Comparison of ENCODE assay signal across 9 mouse cellular contexts in the genomic region with DNA sequence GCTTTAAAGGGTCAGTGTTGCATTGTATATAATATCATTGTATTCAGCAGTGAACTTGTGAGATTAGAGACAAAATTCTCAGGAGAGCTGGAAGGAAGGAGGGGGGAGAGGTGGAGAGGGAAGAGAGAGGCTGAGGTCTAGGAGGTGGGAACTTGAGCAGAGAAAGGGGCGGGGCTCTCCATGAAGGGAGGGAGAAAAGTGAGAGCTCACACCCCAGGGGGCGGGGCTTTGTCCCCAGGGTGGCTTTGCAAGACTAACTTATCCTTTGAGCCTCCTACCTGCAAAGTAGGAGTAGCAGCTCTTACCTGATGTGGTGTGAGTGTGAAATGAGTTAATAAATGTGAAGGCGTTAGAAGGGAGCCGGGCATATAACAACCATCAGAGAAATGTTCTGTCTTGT. TPM values are rescaled to one million over a fixed set of nuclear protein-coding genes. Genes with fewer than 3 reads are reported as not detected.
DNase-seq lines count a peak whose midpoint lies in the region; ATAC-seq and TF ChIP-seq lines count a peak whose summit lies in the region.
"Had no signal": no experiment of that assay in that cellular context is flagged by ENCODE, and none has a peak within 500 bp of the region (broad histone marks: within the 10 kb centered on the region; RNA-seq: fewer than 3 reads in every experiment).

No protein-coding gene starts in this region.

- no peaks in the 10 kb centered on the region for H3K36me3 ChIP-seq in G1E (replicated peaks)
- no peaks in the 10 kb centered on the region for H3K36me3 ChIP-seq in kidney, adult 2 months (ENCODE audit: control insufficient read depth, insufficient read depth, low read length)
- H3K36me3 ChIP-seq in forebrain, embryonic 13.5 days (ENCODE audit: poor library complexity, severe bottlenecking), result no peaks in the 10 kb centered on the region
- H3K36me3 ChIP-seq: liver, embryonic 15.5 days had no signal

- peaks cover 19% of the 10 kb centered on the region for H3K27me3 ChIP-seq in G1E (ENCODE audit: insufficient read depth, low read length)
- H3K27me3 ChIP-seq in kidney, adult 2 months (replicated peaks; ENCODE audit: control insufficient read depth, insufficient read depth, low read length), result no peaks in the 10 kb centered on the region
- H3K27me3 ChIP-seq in forebrain, embryonic 13.5 days, result peaks cover 4% of the 10 kb centered on the region; the same call in 1 of the 2 replicates
- H3K27me3 ChIP-seq: liver, embryonic 15.5 days had no signal

- peak; percentile 42 for DNase-seq in embryo, embryonic 10 days (ENCODE audit: low spot score)
- no peak for DNase-seq in embryo, embryonic 9.5 days (ENCODE audit: extremely low spot score)
- peak; percentile 34 for DNase-seq in G1E (ENCODE audit: low spot score)
- DNase-seq in kidney, adult 2 months, result peak; percentile 89
- peak; percentile 77 for DNase-seq in lung, postnatal 25 days (ENCODE audit: low spot score)
- DNase-seq in gastrocnemius, adult 18-20 months (ENCODE audit: low spot score), result no peak
- no peak for DNase-seq in cerebellum, adult 9-10 months

- no peak for ATAC-seq in G1E (ENCODE audit: extremely low read depth, insufficient number of reproducible peaks, low FRiP score, poor library complexity, severe bottlenecking)
- ATAC-seq in forebrain, embryonic 13.5 days, result no peak

- TF ChIP-seq CTCF in G1E (IDR thresholded peaks at IDR 0.05; ENCODE audit: low read depth, low read length), result no peak
- 0 out of 2 replicates have a peak, but pooled peaks have one; percentile 1 for TF ChIP-seq CTCF in kidney, adult 2 months (conservative IDR thresholded peaks at IDR 0.05; ENCODE audit: insufficient read depth, insufficient read length, low read depth, low read length)

- no peak overlapping the region for H3K4me2 ChIP-seq in forebrain, embryonic 13.5 days
- H3K4me2 ChIP-seq: liver, embryonic 15.5 days had no signal

- H3K9ac ChIP-seq in forebrain, embryonic 13.5 days, result no peak overlapping the region
- H3K9ac ChIP-seq: liver, embryonic 15.5 days had no signal

- WGBS in kidney, adult 2 months, result 18% methylated on average over 4 of the region's 4 CpGs
- 32% methylated on average over 4 of the region's 4 CpGs for WGBS in forebrain, embryonic 13.5 days

- H3K9me3 ChIP-seq in G1E (replicated peaks), result no peaks in the 10 kb centered on the region
- no peaks in the 10 kb centered on the region for H3K9me3 ChIP-seq in forebrain, embryonic 13.5 days (replicated peaks)
- H3K9me3 ChIP-seq: liver, embryonic 15.5 days had no signal

- peaks cover 66% of the 10 kb centered on the region for H3K4me1 ChIP-seq in G1E (ENCODE audit: insufficient read depth, low read depth, low read length)
- peaks cover 2% of the 10 kb centered on the region; the same call in 1 of the 2 replicates for H3K4me1 ChIP-seq in kidney, adult 2 months (ENCODE audit: control insufficient read depth, insufficient read depth, low read length)
- peaks cover 7% of the 10 kb centered on the region for H3K4me1 ChIP-seq in forebrain, embryonic 13.5 days

- H3K4me3 ChIP-seq in G1E (ENCODE audit: low read depth, low read length), result no peak overlapping the region
- H3K4me3 ChIP-seq in kidney, adult 2 months (ENCODE audit: insufficient read depth, low read depth, low read length), result no peak overlapping the region
- no peak overlapping the region for H3K4me3 ChIP-seq in forebrain, embryonic 13.5 days
- H3K4me3 ChIP-seq: liver, embryonic 15.5 days had no signal

- TF ChIP-seq POLR2A in kidney, adult 2 months (IDR thresholded peaks at IDR 0.05; ENCODE audit: low read depth, low read length), result no peak

- no peak overlapping the region for H3K27ac ChIP-seq in kidney, adult 2 months (ENCODE audit: insufficient read depth, low read depth, low read length)
- H3K27ac ChIP-seq in forebrain, embryonic 13.5 days, result no peak overlapping the region
- H3K27ac ChIP-seq: liver, embryonic 15.5 days had no signal

RNA-seq across cellular contexts. Expression of a gene that starts 15.3 kb away (rescaled TPM):
- total RNA-seq in G1E (2014; fragmentation: Nextera tagmentation) (145 and 185 TPM in 2 replicates), G1E (2017) (3.9 and 4.8 TPM in 2 replicates)
- polyA plus RNA-seq in G1E (2012), result 104 and 111 TPM in 2 replicates
- 8.8 and 10.5 TPM in 2 replicates for polyA plus RNA-seq in kidney, adult 2 months (2012; rRNA removed)
- 55.4 and 59.3 TPM in 2 replicates for polyA plus RNA-seq in forebrain, embryonic 13.5 days (2015; fragmentation: Nextera tagmentation; extraction: Ambion mirVana)
- 10 to 100 TPM; 19.6 to 22.0 TPM for total RNA-seq in gastrocnemius, adult 18-20 months (2021)

RNA-seq across cellular contexts. Expression of a gene that starts 30.7 kb away (rescaled TPM):
- total RNA-seq in G1E (2014; fragmentation: Nextera tagmentation) (2.6 TPM in 2 replicates), G1E (2017) (0.93 and 1.2 TPM in 2 replicates)
- 2.2 and 3.0 TPM in 2 replicates for polyA plus RNA-seq in G1E (2012)
- 25.4 and 25.8 TPM in 2 replicates for polyA plus RNA-seq in kidney, adult 2 months (2012; rRNA removed)
- polyA plus RNA-seq in forebrain, embryonic 13.5 days (2015; fragmentation: Nextera tagmentation; extraction: Ambion mirVana), result 6.3 and 6.6 TPM in 2 replicates
- 1 to 10 TPM; 2.6 to 4.1 TPM for total RNA-seq in gastrocnemius, adult 18-20 months (2021)

RNA-seq across cellular contexts. Expression of a gene that starts 33.3 kb away (rescaled TPM):
- total RNA-seq in G1E (2014; fragmentation: Nextera tagmentation), result 24.0 and 26.0 TPM in 2 replicates
- 36.0 and 41.5 TPM in 2 replicates for total RNA-seq in G1E (2017)
- 3.5 and 9.1 TPM in 2 replicates for polyA plus RNA-seq in G1E (2012)
- polyA plus RNA-seq in kidney, adult 2 months (2012; rRNA removed), result 26.6 and 27.9 TPM in 2 replicates
- 45.9 and 48.6 TPM in 2 replicates for polyA plus RNA-seq in forebrain, embryonic 13.5 days (2015; fragmentation: Nextera tagmentation; extraction: Ambion mirVana)
- total RNA-seq in gastrocnemius, adult 18-20 months (2021), result 10 to 100 TPM; 29.3 to 33.0 TPM

RNA-seq across cellular contexts. Expression of a gene that starts 33.5 kb away (rescaled TPM):
- 96.2 and 98.4 TPM in 2 replicates for total RNA-seq in G1E (2014; fragmentation: Nextera tagmentation)
- 171 and 204 TPM in 2 replicates for total RNA-seq in G1E (2017)
- polyA plus RNA-seq in G1E (2012), result 104 and 107 TPM in 2 replicates
- polyA plus RNA-seq in kidney, adult 2 months (2012; rRNA removed), result 251 and 317 TPM in 2 replicates
- polyA plus RNA-seq in forebrain, embryonic 13.5 days (2015; fragmentation: Nextera tagmentation; extraction: Ambion mirVana), result 100.0 and 108 TPM in 2 replicates
- 10 to 100 TPM; 70.5 to 72.1 TPM for total RNA-seq in gastrocnemius, adult 18-20 months (2021)

RNA-seq across cellular contexts. Expression of a gene that starts 59.5 kb away (rescaled TPM):
- total RNA-seq in G1E (2014; fragmentation: Nextera tagmentation) (120 TPM in 2 replicates), G1E (2017) (55.6 and 71.0 TPM in 2 replicates)
- polyA plus RNA-seq in G1E (2012), result 183 and 212 TPM in 2 replicates
- polyA plus RNA-seq in kidney, adult 2 months (2012; rRNA removed), result 168 and 175 TPM in 2 replicates
- 104 and 106 TPM in 2 replicates for polyA plus RNA-seq in forebrain, embryonic 13.5 days (2015; fragmentation: Nextera tagmentation; extraction: Ambion mirVana)
- total RNA-seq in gastrocnemius, adult 18-20 months (2021), result 1 to 10 TPM; 5.7 to 7.9 TPM

Comparison
In these comparisons a context has a peak if more than half of its experiments do, and no peak if none do; other contexts are left out.
1. DNase-seq: peak in embryo, embryonic 10 days (single experiment), G1E (single experiment), kidney, adult 2 months (single experiment) and lung, postnatal 25 days (single experiment); none in embryo, embryonic 9.5 days (single experiment), gastrocnemius, adult 18-20 months (single experiment) and cerebellum, adult 9-10 months (single experiment).